7 mouse cellular contexts compared by ENCODE assay signal in the genomic region with DNA sequence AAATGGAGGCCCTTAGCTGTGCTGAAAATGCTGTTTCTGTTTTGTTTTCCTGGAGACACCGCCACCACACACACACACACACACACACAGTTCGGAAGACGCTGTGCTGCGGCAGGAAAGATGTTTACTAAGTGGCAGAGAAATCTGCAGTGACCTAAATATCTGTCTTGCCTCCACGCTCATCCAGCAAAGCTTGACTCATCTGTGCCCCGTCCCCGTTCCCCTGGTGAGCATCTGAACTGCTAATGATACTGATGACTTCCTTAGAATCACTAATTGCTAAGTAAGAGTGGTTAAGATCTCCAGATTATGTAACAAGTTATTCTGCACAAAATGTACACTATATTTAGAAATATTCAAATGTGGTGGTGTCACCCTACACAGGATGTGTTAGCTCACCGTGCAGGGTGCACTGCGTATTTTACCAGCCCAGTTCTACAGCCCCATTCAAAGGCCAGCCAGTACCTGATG. TPM values are rescaled to one million over a fixed set of nuclear protein-coding genes. Genes with fewer than 3 reads are reported as not detected.
DNase-seq lines count a peak whose midpoint lies in the region; ATAC-seq and TF ChIP-seq lines count a peak whose summit lies in the region.

No protein-coding gene starts in this region.

- WGBS in lung, embryonic 16.5 days, result 37% methylated on average over 9 of the region's 9 CpGs
- WGBS in embryonic facial prominence, embryonic 10.5 days, result 70% methylated on average over 9 of the region's 9 CpGs
- WGBS in heart, postnatal 0 days, result 29% methylated on average over 9 of the region's 9 CpGs
- WGBS in stomach, postnatal 0 days, result 27% methylated on average over 9 of the region's 9 CpGs

- H3K9ac ChIP-seq in lung, embryonic 16.5 days (ENCODE audit: low read length), result peak overlapping the region; percentile 86; the same call in 1 of the 2 replicates
- H3K9ac ChIP-seq in heart, postnatal 0 days (replicated peaks; ENCODE audit: low read depth, low read length), result peak overlapping the region; percentile 41
- no peak overlapping the region for H3K9ac ChIP-seq in stomach, postnatal 0 days (ENCODE audit: low read length)

- TF ChIP-seq CTCF in heart, postnatal 0 days (IDR thresholded peaks at IDR 0.05; ENCODE audit: low read depth), result no peak
- no peak for TF ChIP-seq CTCF in stomach, postnatal 0 days (IDR thresholded peaks at IDR 0.05; ENCODE audit: low read depth)

- ATAC-seq in lung, embryonic 16.5 days (ENCODE audit: low read depth), result no peak
- no peak for ATAC-seq in heart, postnatal 0 days (ENCODE audit: insufficient read depth, low read depth)
- peak; percentile 25 for ATAC-seq in megakaryocyte, adult 5-6 weeks (ENCODE audit: poor library complexity, severe bottlenecking)
- no peak for ATAC-seq in stomach, postnatal 0 days (ENCODE audit: low FRiP score, low TSS enrichment)

- no peak for DNase-seq in lung, postnatal 25 days (ENCODE audit: low spot score)
- no peak for DNase-seq in embryonic facial prominence, embryonic 10.5 days (ENCODE audit: low spot score)
- no peak for DNase-seq in heart, postnatal 0 days (ENCODE audit: low spot score)
- DNase-seq in stomach, postnatal 0 days (ENCODE audit: low spot score), result no peak
- no peak for DNase-seq in frontal cortex, postnatal 36 days (ENCODE audit: low spot score in 2 of 2)

- peaks cover 5% of the 10 kb centered on the region; the same call in 1 of the 2 replicates for H3K36me3 ChIP-seq in lung, embryonic 16.5 days (ENCODE audit: control insufficient read depth, insufficient read depth, low read length)
- peaks cover 41% of the 10 kb centered on the region for H3K36me3 ChIP-seq in embryonic facial prominence, embryonic 10.5 days (replicated peaks)
- H3K36me3 ChIP-seq in heart, postnatal 0 days (replicated peaks; ENCODE audit: control insufficient read depth, insufficient read depth, low read length), result peaks cover 32% of the 10 kb centered on the region
- H3K36me3 ChIP-seq in stomach, postnatal 0 days (ENCODE audit: control insufficient read depth, insufficient read depth, low read length), result peaks cover 15% of the 10 kb centered on the region; the same call in 1 of the 2 replicates

- peak overlapping the region; percentile 9; the same call in 1 of the 2 replicates for H3K4me2 ChIP-seq in lung, embryonic 16.5 days (ENCODE audit: low read depth, low read length)
- H3K4me2 ChIP-seq in heart, postnatal 0 days (ENCODE audit: low read depth, low read length), result peak overlapping the region; percentile 79; the same call in 1 of the 2 replicates
- H3K4me2 ChIP-seq in stomach, postnatal 0 days (replicated peaks; ENCODE audit: low read depth), result peak overlapping the region; percentile 1

- H3K9me3 ChIP-seq in lung, embryonic 16.5 days (ENCODE audit: control insufficient read depth, low read length), result no peaks in the 10 kb centered on the region
- no peaks in the 10 kb centered on the region; the same call in 1 of the 2 replicates for H3K9me3 ChIP-seq in embryonic facial prominence, embryonic 10.5 days
- H3K9me3 ChIP-seq in heart, postnatal 0 days (replicated peaks; ENCODE audit: control insufficient read depth, low read length), result no peaks in the 10 kb centered on the region
- H3K9me3 ChIP-seq in stomach, postnatal 0 days (ENCODE audit: control insufficient read depth, low read length), result no peaks in the 10 kb centered on the region

- TF ChIP-seq EP300 in heart, postnatal 0 days (IDR thresholded peaks at IDR 0.05; ENCODE audit: low read depth), result no peak
- TF ChIP-seq EP300 in stomach, postnatal 0 days (optimal IDR thresholded peaks at IDR 0.05), result no peak

- H3K4me1 ChIP-seq in lung, embryonic 16.5 days (replicated peaks; ENCODE audit: control insufficient read depth, insufficient read depth, low read length), result peaks cover 44% of the 10 kb centered on the region
- peaks cover 77% of the 10 kb centered on the region for H3K4me1 ChIP-seq in embryonic facial prominence, embryonic 10.5 days
- H3K4me1 ChIP-seq in heart, postnatal 0 days (ENCODE audit: control insufficient read depth, insufficient read depth), result peaks cover 40% of the 10 kb centered on the region
- H3K4me1 ChIP-seq in stomach, postnatal 0 days (replicated peaks; ENCODE audit: control insufficient read depth, insufficient read depth), result peaks cover 5% of the 10 kb centered on the region; the same call in 1 of the 2 replicates

- H3K27me3 ChIP-seq in lung, embryonic 16.5 days (ENCODE audit: control insufficient read depth, insufficient read depth, low read depth, low read length), result no peaks in the 10 kb centered on the region
- H3K27me3 ChIP-seq in embryonic facial prominence, embryonic 10.5 days (replicated peaks; ENCODE audit: low read depth, poor library complexity, severe bottlenecking), result no peaks in the 10 kb centered on the region
- H3K27me3 ChIP-seq in heart, postnatal 0 days (ENCODE audit: control insufficient read depth, insufficient read depth, low read length), result no peaks in the 10 kb centered on the region
- H3K27me3 ChIP-seq in stomach, postnatal 0 days (ENCODE audit: control insufficient read depth, insufficient read depth, low read length), result no peaks in the 10 kb centered on the region

- H3K4me3 ChIP-seq in lung, embryonic 16.5 days (ENCODE audit: low read length), result no peak overlapping the region
- H3K4me3 ChIP-seq in embryonic facial prominence, embryonic 10.5 days, result 0 out of 2 replicates have a peak overlapping the region, but pooled peaks have one; percentile 78
- no peak overlapping the region for H3K4me3 ChIP-seq in heart, postnatal 0 days (ENCODE audit: low read depth, low read length)
- no peak overlapping the region for H3K4me3 ChIP-seq in stomach, postnatal 0 days (ENCODE audit: low read depth, low read length)

- H3K27ac ChIP-seq in lung, embryonic 16.5 days (ENCODE audit: low read length), result peak overlapping the region; percentile 98
- peak overlapping the region; percentile 98; the same call in 1 of the 2 replicates for H3K27ac ChIP-seq in embryonic facial prominence, embryonic 10.5 days (replicated peaks)
- H3K27ac ChIP-seq in heart, postnatal 0 days (ENCODE audit: low read depth), result peak overlapping the region; percentile 99
- H3K27ac ChIP-seq in stomach, postnatal 0 days (replicated peaks), result peak overlapping the region; percentile 97

RNA-seq across cellular contexts. Expression of a gene that starts 8.2 kb away (rescaled TPM):
- 11.7 and 12.8 TPM in 2 replicates for polyA plus RNA-seq in lung, embryonic 16.5 days (2015; fragmentation: Nextera tagmentation; extraction: Ambion mirVana)
- 4.5 and 5.4 TPM in 2 replicates for polyA plus RNA-seq in embryonic facial prominence, embryonic 10.5 days (2016; fragmentation: Nextera tagmentation; extraction: Ambion mirVana)
- 132 and 175 TPM in 2 replicates for total RNA-seq in heart, postnatal 0 days (2014; rRNA removed; ENCODE audit: low replicate concordance)
- polyA plus RNA-seq in heart, postnatal 0 days (2015; fragmentation: Nextera tagmentation; extraction: Ambion mirVana), result 9.6 and 9.8 TPM in 2 replicates
- 95.9 and 105 TPM in 2 replicates for total RNA-seq in megakaryocyte, adult 5-6 weeks (2015)
- total RNA-seq in megakaryocyte, adult 5-6 weeks (2017), result 93.8 and 99.8 TPM in 2 replicates
- polyA plus RNA-seq in stomach, postnatal 0 days (2015; fragmentation: Nextera tagmentation; extraction: Ambion mirVana), result 10.1 and 10.2 TPM in 2 replicates

Comparison
In these comparisons a context has a peak if more than half of its experiments do, and no peak if none do; other contexts are left out.
1. H3K4me2 ChIP-seq: peak in every context shown above with its lines; median percentile 79 in heart, postnatal 0 days; 9 in lung, embryonic 16.5 days; 1 in stomach, postnatal 0 days.